Mouse (Mus musculus) embryonic stem cell, embryonic (primary cell): Measurements from ENCODE around the gene Npc2.

Source experiments
- CTCF ChIA-PET, 4 experiments: fragments of 300-600 bp in 2 of 4; fragments of 350-600 bp in 2 of 4; sonication (Branson Sonifier 250); formaldehyde crosslinking; loops; one replicate each; lab custom pipeline; 2022; ENCODE audit warnings: inconsistent platforms in 2 of 4; lab: Charles Lee
- POLR2A ChIA-PET, 4 experiments: fragments of 300-600 bp in 2 of 4; fragments of 350-600 bp in 2 of 4; sonication (Branson Sonifier 250); formaldehyde crosslinking; loops; one replicate each; lab custom pipeline; 2022; ENCODE audit warnings: antibody characterized with exemption in 4 of 4, inconsistent platforms in 1 of 4; lab: Charles Lee

Npc2 gene

DNA sequence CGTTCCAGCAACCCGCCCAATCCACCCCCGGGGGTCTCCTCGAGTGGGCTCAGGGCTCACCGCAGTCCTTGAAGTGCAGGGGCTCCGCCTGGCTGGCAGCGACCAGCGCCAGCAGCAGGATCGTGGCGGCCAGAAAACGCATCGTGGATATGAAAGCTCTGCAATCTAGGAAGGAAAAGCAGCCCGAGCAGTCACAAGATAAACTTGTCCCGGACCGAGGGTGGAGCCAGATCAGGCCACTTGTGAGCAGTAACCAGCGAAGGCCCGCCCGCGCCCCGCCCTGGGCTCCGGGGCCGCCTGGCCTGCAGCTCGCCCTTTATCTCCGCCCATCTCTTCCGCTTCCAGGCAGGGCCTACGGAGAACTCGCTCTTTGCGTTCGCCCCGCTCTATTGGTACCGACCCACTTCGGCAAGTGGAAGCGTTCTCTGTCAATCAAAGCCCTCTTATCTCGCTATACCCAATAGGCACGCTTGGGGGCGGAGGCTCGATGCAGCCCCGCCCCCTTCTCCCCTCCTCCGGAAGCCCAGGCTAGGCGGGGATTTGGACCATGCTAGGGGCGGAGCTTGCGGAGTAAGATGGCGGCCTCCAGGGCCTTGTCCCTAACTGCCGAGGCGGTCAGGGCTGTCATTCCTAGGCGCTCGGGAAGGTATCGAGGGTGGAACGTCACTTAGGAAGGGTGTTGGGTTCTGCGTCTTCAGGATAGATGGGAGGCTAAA, at the start of gene Npc2, which contains the start of gene Isca2:
TSS of gene Npc2 (minus strand) at position 427 of the 716 bp plus-strand sequence.
TSS of gene Isca2 (plus strand) at position 526 of the 716 bp plus-strand sequence.
- CTCF ChIA-PET = interaction anchor here (0.5 to 1.6 kb wide), 14 partner anchors 9 to 322 kb away, joined by 3 to 20 read pairs (median 4); partner anchors contain the start of genes Ltbp2 (in 2 of the 4), Aldh6a1 (in 1 of the 4) and Lin52 (in 1 of the 4)

GRCm38 (mm10) chr12:84819236-84820168, 46.5 kb upstream of the Npc2 start:
- ChIA-PET POLR2A (interaction anchor here in 2 of 4 experiments (0.6 to 1.7 kb wide), 3 partner anchors 8 to 12 kb away, joined by 4 to 5 read pairs (median 4); no protein-coding TSS in a partner anchor), CTCF (interaction anchor here in 2 of 4 experiments (0.6 to 1.5 kb wide), 4 partner anchors 35 to 402 kb away, joined by 3 to 7 read pairs (median 4); partner anchors contain the start of gene Rnf113a2 (in 1 of the 2))

More for the DNA sequence above, at the start of gene Npc2, which contains the start of gene Isca2:
- POLR2A ChIA-PET = interaction anchor here (0.5 to 12.5 kb wide), 94 partner anchors 9 to 1697 kb away, joined by 3 to 161 read pairs (median 4); partner anchors contain the start of genes Syndig1l (in 3 of the 4), Abcd4 (in 1 of the 4), Aldh6a1 (in 1 of the 4) and Arel1 (in 1 of the 4)

- ChIA-PET POLR2A (interaction anchor here in 2 of 4 experiments (0.6 to 1.7 kb wide), 3 partner anchors 9 to 11 kb away, joined by 3 to 5 read pairs (median 4); no protein-coding TSS in a partner anchor), CTCF (interaction anchor here (0.5 to 1.5 kb wide), 16 partner anchors 10 to 1324 kb away, joined by 3 to 7 read pairs (median 3); partner anchors contain the start of genes Arel1 (in 1 of the 4) and Fcf1 (in 1 of the 4))
Measured at GRCm38 (mm10) chr12:84818496-84818895, 45.5 kb upstream of the Npc2 start.

DNA sequence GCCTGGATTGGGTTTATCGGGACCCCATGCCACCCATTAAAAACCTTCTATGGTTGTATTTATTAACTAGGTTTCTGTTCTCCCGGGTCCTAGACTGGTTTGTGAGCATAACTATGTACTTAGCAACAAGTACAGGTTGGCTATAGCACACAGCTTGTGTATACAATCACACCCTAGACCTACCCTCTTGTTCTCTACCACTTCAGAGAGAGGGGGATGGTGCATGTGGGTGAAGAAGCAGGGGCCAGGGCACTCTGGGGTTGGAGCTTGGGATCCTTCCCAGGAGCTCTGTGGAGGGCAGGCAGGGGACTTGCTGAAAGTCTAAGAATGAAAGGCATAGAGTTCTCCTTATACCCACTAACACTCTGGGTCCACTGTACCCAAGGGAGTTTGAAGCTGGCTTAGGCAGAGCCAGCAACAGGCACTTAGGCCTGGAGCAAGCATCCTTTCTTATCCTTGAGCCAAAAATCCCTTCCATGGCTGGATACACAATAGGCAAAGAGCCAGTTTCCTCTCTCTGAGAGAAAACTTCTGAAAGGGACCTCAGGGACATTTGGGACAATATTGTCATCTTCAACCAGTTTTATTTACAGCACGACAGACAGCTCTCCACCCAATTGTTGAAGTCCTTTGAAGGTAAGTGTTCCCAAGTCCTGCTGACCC, 41.8 kb upstream of the Npc2 start:
- POLR2A ChIA-PET = interaction anchor here in 2 of 4 experiments (0.8 to 1.0 kb wide), 3 partner anchors 18 to 42 kb away, joined by 3 to 4 read pairs (median 4); partner anchors contain the start of genes Isca2 (in 1 of the 2) and Npc2 (in 1 of the 2)

DNA sequence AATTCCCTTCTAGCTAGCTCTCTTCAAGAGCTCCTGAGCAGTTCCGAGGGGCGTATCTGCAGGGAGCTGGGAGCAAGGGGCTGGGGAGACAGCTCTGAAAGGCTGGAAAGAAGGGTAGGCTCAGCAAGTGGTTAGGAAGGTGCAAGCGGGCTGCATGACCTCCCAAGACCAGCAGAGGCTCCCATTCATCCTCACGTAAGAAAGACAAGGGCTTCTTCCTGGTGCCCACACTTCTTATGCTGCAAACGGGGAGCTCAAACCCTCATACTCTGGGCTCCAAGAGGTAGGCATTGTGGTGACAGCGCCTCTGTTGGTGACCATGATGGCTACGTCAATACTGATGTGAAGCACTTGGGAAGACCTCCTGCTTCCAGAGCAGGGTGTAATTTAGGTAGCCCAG, 40.8 kb upstream of the Npc2 start:
- ChIA-PET CTCF (interaction anchor here in 3 of 4 experiments (0.6 to 3.1 kb wide), 8 partner anchors 8 to 243 kb away, joined by 3 to 10 read pairs (median 4); partner anchors contain the start of gene Ltbp2 (in 1 of the 3)), POLR2A (interaction anchor here in 2 of 4 experiments (0.6 to 1.1 kb wide), 5 partner anchors 11 to 183 kb away, joined by 3 to 4 read pairs (median 3); partner anchors contain the start of genes Isca2 (in 1 of the 2) and Npc2 (in 1 of the 2))

More for the DNA sequence above, 41.8 kb upstream of the Npc2 start:
- CTCF ChIA-PET = interaction anchor here in 2 of 4 experiments (0.6 to 3.1 kb wide), 3 partner anchors 9 to 147 kb away, joined by 3 to 10 read pairs (median 6); no protein-coding TSS in a partner anchor

DNA sequence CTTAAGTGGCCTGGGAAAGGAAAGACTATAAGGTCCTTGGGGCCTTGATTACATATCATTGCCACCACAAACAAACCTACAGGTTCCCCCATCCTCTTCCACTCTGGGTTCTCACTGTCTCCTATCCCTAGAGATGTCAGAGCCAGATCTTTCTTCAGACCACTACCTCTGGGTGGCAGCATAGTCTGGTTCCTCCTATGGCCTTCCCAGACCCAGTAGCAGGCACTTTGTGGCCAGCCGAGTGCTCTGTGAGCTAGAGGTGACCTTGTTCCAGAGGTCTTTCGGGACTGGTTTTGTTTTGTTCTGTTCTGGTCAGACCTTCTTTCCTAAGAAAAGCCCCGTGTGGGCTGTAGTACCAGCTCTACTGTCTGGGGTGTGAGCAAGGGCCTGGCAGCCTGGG, 39.1 kb upstream of the Npc2 start:
- POLR2A ChIA-PET = no interaction called here
- CTCF ChIA-PET = interaction anchor here in 1 of 4 experiments (1.1 kb wide), 1 partner anchor 65 kb away, joined by 4 read pairs; no protein-coding TSS in a partner anchor

DNA sequence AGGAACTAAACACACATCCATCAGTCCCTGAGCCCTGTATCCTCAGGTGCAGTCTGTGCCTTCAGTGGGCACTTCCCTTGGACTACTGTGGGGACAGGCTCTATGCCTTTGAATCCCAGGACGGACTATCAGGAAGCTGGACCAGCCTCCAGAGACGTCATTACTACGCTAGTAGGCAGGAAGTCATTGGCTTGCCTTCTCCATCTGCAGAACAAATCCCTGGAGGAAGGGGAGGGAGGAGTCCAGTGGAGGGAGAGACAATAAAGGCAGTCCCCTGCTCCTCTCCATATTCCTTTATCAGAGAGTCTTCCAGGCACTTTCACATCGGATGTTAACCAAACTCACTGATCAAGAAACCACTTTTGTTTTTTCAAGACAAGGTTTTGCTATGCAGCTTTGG, 38.6 kb upstream of the Npc2 start:
- ChIA-PET CTCF (interaction anchor here in 2 of 4 experiments (0.6 to 1.1 kb wide), 2 partner anchors 10 to 65 kb away, joined by 4 to 6 read pairs; no protein-coding TSS in a partner anchor), POLR2A (no interaction called here)

GRCm38 (mm10) chr12:84810810-84811209, 37.9 kb upstream of the Npc2 start:
- CTCF ChIA-PET = no interaction called here
- POLR2A ChIA-PET = no interaction called here

DNA sequence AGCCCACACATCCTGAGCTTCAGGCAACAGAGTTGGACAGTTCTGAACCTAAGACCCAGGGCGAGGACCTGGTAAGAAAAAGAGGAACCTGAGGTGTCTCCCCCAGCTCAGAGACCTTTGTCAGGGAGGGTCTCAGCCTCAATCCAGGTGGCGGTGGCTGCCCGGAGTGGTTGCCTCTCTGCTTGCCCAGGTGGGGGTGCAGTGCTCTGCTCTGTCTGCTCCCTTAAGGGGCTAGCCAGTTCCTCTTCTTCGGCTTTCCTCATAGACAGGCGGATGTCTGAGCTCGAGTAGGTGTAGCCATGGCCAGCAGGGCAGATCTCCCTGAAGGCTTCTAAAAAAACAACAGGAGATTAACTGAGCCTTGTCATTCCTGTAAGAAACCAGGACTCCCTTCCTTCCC, 36.1 kb upstream of the Npc2 start:
- POLR2A ChIA-PET = interaction anchor here in 1 of 4 experiments (1.7 kb wide), 1 partner anchor 36 kb away, joined by 6 read pairs; the partner anchor contains the start of genes Isca2 and Npc2
- CTCF ChIA-PET = interaction anchor here in 3 of 4 experiments (0.8 to 2.4 kb wide), 6 partner anchors 9 to 572 kb away, joined by 3 to 10 read pairs (median 4); partner anchors contain the start of gene Ltbp2 (in 1 of the 3)

- ChIA-PET CTCF (interaction anchor here in 3 of 4 experiments (0.6 to 2.4 kb wide), 2 partner anchors 23 to 1439 kb away, joined by 5 to 10 read pairs (median 7); no protein-coding TSS in a partner anchor), POLR2A (interaction anchor here in 2 of 4 experiments (0.7 to 2.0 kb wide), 5 partner anchors 11 to 51 kb away, joined by 3 to 7 read pairs (median 5); partner anchors contain the start of genes Isca2 (in 1 of the 2) and Npc2 (in 1 of the 2))
Measured at GRCm38 (mm10) chr12:84807351-84807750, 34.4 kb upstream of the Npc2 start.

DNA sequence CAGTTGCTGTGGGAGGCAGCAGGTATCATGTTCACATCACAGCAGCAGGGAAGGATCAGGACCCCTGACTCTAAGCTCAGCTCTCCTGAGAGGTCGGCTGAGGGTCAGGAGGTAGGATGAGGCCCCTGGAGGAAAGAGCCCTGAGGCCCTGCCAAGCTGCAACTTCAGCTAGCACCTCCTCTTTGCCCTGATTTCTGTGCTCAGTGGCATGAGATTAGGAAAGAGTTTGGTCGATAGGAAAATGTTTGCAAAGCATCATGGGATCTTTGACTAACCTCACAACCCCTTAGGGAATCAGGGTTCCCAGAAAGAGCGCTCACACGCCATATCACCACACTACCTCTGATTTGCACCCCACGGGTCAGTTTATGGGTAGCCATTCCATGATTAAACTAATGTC, 33.8 kb upstream of the Npc2 start:
- ChIA-PET POLR2A (interaction anchor here in 2 of 4 experiments (1.6 to 2.0 kb wide), 4 partner anchors 11 to 50 kb away, joined by 3 to 7 read pairs (median 6); no protein-coding TSS in a partner anchor), CTCF (interaction anchor here in 1 of 4 experiments (0.6 kb wide), 1 partner anchor 22 kb away, joined by 14 read pairs; no protein-coding TSS in a partner anchor)

DNA sequence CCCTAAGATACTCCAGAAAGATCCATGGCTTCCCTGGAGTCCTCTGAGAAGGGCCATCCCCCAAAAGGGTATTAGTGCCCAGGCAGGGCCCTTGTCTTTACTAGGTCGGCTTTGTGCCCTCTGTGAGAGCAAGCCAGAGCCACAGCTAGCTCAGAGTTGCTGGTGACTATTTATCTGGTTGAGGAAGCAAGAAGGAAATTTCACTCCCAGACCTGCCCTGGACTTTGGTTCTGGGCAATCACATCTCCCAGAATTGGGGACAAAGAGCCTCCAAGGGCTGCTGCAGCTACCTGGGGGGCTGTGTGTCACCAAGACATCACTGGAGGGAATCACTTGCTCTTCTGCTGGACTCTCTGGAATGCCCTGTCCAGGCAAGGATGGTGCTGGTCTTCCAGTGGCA, 33.1 kb upstream of the Npc2 start:
- CTCF ChIA-PET = interaction anchor here in 3 of 4 experiments (0.6 to 0.8 kb wide), 4 partner anchors 8 to 688 kb away, joined by 3 read pairs; no protein-coding TSS in a partner anchor
- POLR2A ChIA-PET = interaction anchor here in 2 of 4 experiments (1.0 to 2.0 kb wide), 6 partner anchors 10 to 49 kb away, joined by 3 to 7 read pairs (median 4); partner anchors contain the start of genes Isca2 (in 1 of the 2) and Npc2 (in 1 of the 2)

DNA sequence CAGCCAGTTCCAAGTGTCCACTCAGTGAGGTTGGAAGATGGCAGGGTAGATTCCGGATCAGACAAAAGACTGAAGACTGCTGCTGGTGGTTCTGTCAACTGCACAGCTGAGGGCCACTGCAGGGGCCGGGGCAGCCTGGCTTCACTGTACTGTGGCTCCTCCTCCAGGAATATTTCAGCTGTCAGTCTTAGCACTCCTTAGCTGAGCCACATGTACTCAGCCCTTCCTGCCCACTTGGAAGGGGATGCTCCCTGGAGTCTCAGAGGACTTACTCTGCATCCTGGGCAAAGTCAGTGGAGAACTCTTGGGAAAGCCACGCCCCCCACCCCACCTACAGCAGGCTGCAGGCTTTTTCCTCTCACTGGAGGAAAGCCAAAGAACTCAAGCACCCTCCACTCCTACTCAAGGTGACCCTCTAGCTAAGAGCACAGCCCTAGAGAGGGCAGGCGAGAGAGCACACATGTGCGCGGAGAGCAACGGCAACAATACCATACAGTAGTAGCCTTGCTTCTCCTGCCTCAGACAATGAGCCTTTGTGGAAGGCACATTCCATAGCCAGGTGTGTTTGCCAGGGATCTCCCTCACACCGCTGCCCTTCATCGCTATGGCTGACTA, 32.4 kb upstream of the Npc2 start:
- CTCF ChIA-PET = interaction anchor here in 3 of 4 experiments (0.6 to 0.8 kb wide), 4 partner anchors 9 to 688 kb away, joined by 3 read pairs; no protein-coding TSS in a partner anchor
- POLR2A ChIA-PET = interaction anchor here in 2 of 4 experiments (1.0 to 2.0 kb wide), 5 partner anchors 10 to 49 kb away, joined by 3 to 6 read pairs (median 4); partner anchors contain the start of genes Isca2 (in 1 of the 2) and Npc2 (in 1 of the 2)

DNA sequence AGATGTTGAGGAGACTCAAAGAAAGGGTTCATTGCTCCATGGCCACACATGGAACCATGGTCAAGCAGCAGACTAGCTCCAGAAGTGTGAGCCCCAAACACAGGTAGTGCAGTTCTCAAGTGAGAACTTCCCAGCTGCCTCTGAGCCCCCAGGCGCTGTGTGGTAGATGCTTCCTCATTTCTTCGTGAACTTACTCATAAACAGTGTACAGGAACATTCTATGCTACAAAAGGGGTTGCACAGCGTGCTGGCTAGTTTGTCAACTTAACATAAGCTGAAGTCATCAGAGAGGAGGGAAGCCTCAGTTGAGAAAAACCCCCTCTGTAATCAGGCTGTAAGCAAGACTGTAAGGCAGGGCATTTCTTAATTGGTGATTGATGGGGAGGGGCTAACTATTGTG, 29.7 kb upstream of the Npc2 start:
- POLR2A ChIA-PET = interaction anchor here in 2 of 4 experiments (1.0 kb wide), 3 partner anchors 29 to 185 kb away, joined by 3 to 5 read pairs (median 3); partner anchors contain the start of genes Isca2 (in 2 of the 2), Npc2 (in 2 of the 2) and Abcd4 (in 1 of the 2)
- CTCF ChIA-PET = interaction anchor here in 1 of 4 experiments (1.2 kb wide), 1 partner anchor 18 kb away, joined by 5 read pairs; no protein-coding TSS in a partner anchor

DNA sequence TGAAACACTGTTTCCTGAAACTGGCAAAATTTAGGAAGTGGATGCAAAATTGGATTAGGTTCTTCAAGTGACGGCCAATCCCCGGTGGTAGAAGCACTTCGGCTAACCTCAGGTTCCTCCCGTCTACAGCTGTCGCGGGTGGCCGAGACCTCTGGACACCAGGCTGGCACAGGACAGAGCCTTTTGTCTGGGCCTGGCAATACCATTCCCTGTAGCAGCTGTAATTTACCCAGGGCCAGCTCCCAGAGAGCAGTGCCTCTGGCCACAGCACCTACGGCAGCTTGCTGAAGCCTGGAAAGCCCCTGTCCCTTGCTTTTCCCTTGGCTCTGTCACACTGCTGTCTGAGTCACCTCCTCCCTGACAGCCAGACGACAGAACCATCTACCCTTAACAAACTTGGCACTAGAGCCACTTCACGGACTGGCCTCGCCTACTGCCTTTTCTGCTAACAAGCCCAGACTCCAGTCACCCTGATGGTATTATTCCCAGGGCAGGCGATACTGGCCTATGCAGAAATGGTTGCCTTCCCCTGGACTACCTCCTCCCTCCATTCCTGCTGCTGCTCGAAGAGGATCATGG, 28.7 kb upstream of the Npc2 start:
- POLR2A ChIA-PET = interaction anchor here in 2 of 4 experiments (1.0 to 1.5 kb wide), 4 partner anchors 29 to 184 kb away, joined by 3 to 5 read pairs (median 4); partner anchors contain the start of genes Abcd4 (in 1 of the 2), Isca2 (in 1 of the 2) and Npc2 (in 1 of the 2)
- CTCF ChIA-PET = interaction anchor here in 2 of 4 experiments (0.5 to 1.2 kb wide), 2 partner anchors 17 to 131 kb away, joined by 3 to 5 read pairs (median 5); no protein-coding TSS in a partner anchor
